Mouse (Mus musculus) cerebellum, postnatal 36 days (tissue): ENCODE data around the gene Alg12.
A peak's percentile ranks its signal among the peaks of the same experiment; 100 is the strongest.
"Not testable (repeated sequence)": the region's sequence is repeated elsewhere in the genome, so short reads cannot be mapped to it uniquely, and the experiment has no call there.

Experiments
- DNase-seq, 2 experiments: peaks; one replicate each; pipeline ENCODE4 v3.0.0; 2021 to 2022; ENCODE audit warnings: mixed read lengths in 2 of 2

The Alg12 gene

GRCm38 (mm10) chr15:88830696-88831095 lies 11.6 kb upstream of the Alg12 start:
- no peak for DNase-seq

- DNase-seq: no peak
Measured at GRCm38 (mm10) chr15:88829791-88830440, 10.8 kb upstream of the Alg12 start.

- peak; percentile 95 to 97 for DNase-seq
Measured at GRCm38 (mm10) chr15:88828800-88829705, 9.9 kb upstream of the Alg12 start.

GRCm38 (mm10) chr15:88827991-88828799 lies 9.1 kb upstream of the Alg12 start:
- DNase-seq: peak; percentile 89 to 92

GRCm38 (mm10) chr15:88827466-88827865 lies 8.3 kb upstream of the Alg12 start:
- DNase-seq: peak in 1 of 2 experiments; percentile 22

GRCm38 (mm10) chr15:88823376-88823775 lies 4.3 kb upstream of the Alg12 start:
- no peak for DNase-seq

- DNase-seq: no peak
Measured at GRCm38 (mm10) chr15:88822513-88822912, 3.4 kb upstream of the Alg12 start.

- no peak for DNase-seq
Measured at GRCm38 (mm10) chr15:88821403-88821802, 2.3 kb upstream of the Alg12 start.

GRCm38 (mm10) chr15:88819906-88820303 lies 787 bp upstream of the Alg12 start:
- peak in 1 of 2 experiments; percentile 27 for DNase-seq

- DNase-seq: no peak
Measured at GRCm38 (mm10) chr15:88815196-88815700, 3.9 kb downstream of the Alg12 start.

- no peak for DNase-seq
Measured at GRCm38 (mm10) chr15:88814411-88815047, 4.6 kb downstream of the Alg12 start.

- not testable (repeated sequence) for DNase-seq
Measured at GRCm38 (mm10) chr15:88813873-88814272, 5.2 kb downstream of the Alg12 start.

GRCm38 (mm10) chr15:88813262-88813661 lies 5.9 kb downstream of the Alg12 start:
- no peak for DNase-seq

- no peak for DNase-seq
Measured at GRCm38 (mm10) chr15:88810369-88810768, 8.7 kb downstream of the Alg12 start.

- DNase-seq: no peak
Measured at GRCm38 (mm10) chr15:88808121-88808520, 11.0 kb downstream of the Alg12 start.

GRCm38 (mm10) chr15:88802348-88802747 lies 16.8 kb downstream of the Alg12 start:
- no peak for DNase-seq

GRCm38 (mm10) chr15:88801903-88802302 lies 17.2 kb downstream of the Alg12 start:
- no peak for DNase-seq

- no peak for DNase-seq
Measured at GRCm38 (mm10) chr15:88800921-88801354, 18.2 kb downstream of the Alg12 start.

GRCm38 (mm10) chr15:88799950-88800371 lies 19.2 kb downstream of the Alg12 start:
- no peak for DNase-seq

GRCm38 (mm10) chr15:88794729-88795128 lies 24.4 kb downstream of the Alg12 start:
- not testable (repeated sequence) for DNase-seq

- DNase-seq: no peak
Measured at GRCm38 (mm10) chr15:88792140-88792850, 26.8 kb downstream of the Alg12 start.

- not testable (repeated sequence) for DNase-seq
Measured at GRCm38 (mm10) chr15:88774630-88775029, 44.5 kb downstream of the Alg12 start.
